Mouse (Mus musculus) forebrain, embryonic 13.5 days (tissue): Measurements from ENCODE around the gene Gsk3a. TPM values are rescaled to one million over a fixed set of nuclear protein-coding genes. Genes with fewer than 3 reads are reported as not detected.

Experiments used
- ATAC-seq: fragments of 200-750 bp; cut with Nextera tagmentation; 2 replicates; pipeline ENCODE4 v1.8.0; 2017
- H3K27ac ChIP-seq: fragments of 300-500 bp; sonication (generic); 2 replicates; pipeline ENCODE4 v1.5.1; 2015; ENCODE audit warnings: inconsistent platforms, mild to moderate bottlenecking, moderate library complexity
- H3K27me3 ChIP-seq: fragments of 300-500 bp; sonication (generic); 2 replicates; pipeline ENCODE4 v1.6.1; 2015; ENCODE audit warnings: mild to moderate bottlenecking, inconsistent platforms
- H3K36me3 ChIP-seq: fragments of 300-500 bp; sonication (generic); 2 replicates; pipeline ENCODE4 v1.6.1; 2015; ENCODE audit warnings: mild to moderate bottlenecking, inconsistent platforms; ENCODE audit not compliant: poor library complexity, severe bottlenecking
- H3K4me1 ChIP-seq: fragments of 300-500 bp; sonication (generic); 2 replicates; pipeline ENCODE4 v1.6.1; 2015; ENCODE audit warnings: inconsistent platforms
- H3K4me2 ChIP-seq: fragments of 300-500 bp; sonication (generic); 2 replicates; pipeline ENCODE4 v1.6.1; 2015; ENCODE audit warnings: inconsistent platforms, mild to moderate bottlenecking, moderate library complexity
- H3K4me3 ChIP-seq: fragments of 300-500 bp; sonication (generic); 2 replicates; pipeline ENCODE4 v1.5.1; 2015; ENCODE audit warnings: mild to moderate bottlenecking, inconsistent platforms
- H3K9ac ChIP-seq: fragments of 300-500 bp; sonication (generic); 2 replicates; pipeline ENCODE4 v1.6.1; 2015; ENCODE audit warnings: mild to moderate bottlenecking, inconsistent platforms
- H3K9me3 ChIP-seq: fragments of 300-500 bp; sonication (generic); replicated peaks from 2 replicates; pipeline ENCODE4 v1.6.1; 2016; ENCODE audit warnings: inconsistent platforms
- WGBS: fragments of 180-500 bp; shearing (Covaris S2); methylation state at CpG from one replicate; pipeline ENCODE4 v1.1.7; 2015; 5-methylcytosine and 5-hydroxymethylcytosine counted together
- polyA plus RNA-seq: library from polyadenylated mRNA; unstranded; fragments of >200 nt; fragmentation: Nextera tagmentation; extraction: Ambion mirVana; gene quantifications from 2 replicates; pipeline ENCODE4 v1.2.1, GENCODE M21; 2015

Gsk3a gene
- polyA plus RNA-seq, 1 experiment from 2014 or later = 11.2 TPM

DNA sequence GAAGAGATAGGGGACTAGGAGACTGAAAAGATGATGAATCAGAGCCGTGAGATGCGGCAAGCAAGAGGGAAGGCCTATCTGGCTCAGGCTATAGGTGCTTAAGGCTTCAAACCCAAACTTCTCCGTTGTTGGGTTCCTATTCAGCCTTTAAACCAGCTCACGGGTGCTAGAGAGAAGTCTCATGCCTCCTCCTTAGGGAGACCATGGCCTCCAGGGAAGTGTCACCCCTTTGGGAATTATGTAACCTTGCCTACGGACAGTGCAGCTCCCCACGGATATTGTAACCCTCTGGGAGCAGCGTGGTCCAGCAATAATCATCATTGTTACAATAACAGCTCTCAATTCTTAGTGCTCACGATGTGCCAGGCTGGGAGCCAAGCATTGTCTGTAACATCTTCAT, 14.2 kb upstream of the Gsk3a start:
- Histone ChIP-seq H3K4me2 (peak overlapping the region; percentile 96), H3K36me3 (no peaks in the 10 kb centered on the region), H3K9me3 (no peaks in the 10 kb centered on the region), H3K4me3 (peak overlapping the region; percentile 85), H3K27ac (peak overlapping the region; percentile 72), H3K9ac (peak overlapping the region; percentile 86; the same call in 1 of the 2 replicates), H3K27me3 (no peaks in the 10 kb centered on the region), H3K4me1 (peaks cover 38% of the 10 kb centered on the region)
- WGBS = 18% methylated on average over 8 of the region's 8 CpGs
- no peak for ATAC-seq

DNA sequence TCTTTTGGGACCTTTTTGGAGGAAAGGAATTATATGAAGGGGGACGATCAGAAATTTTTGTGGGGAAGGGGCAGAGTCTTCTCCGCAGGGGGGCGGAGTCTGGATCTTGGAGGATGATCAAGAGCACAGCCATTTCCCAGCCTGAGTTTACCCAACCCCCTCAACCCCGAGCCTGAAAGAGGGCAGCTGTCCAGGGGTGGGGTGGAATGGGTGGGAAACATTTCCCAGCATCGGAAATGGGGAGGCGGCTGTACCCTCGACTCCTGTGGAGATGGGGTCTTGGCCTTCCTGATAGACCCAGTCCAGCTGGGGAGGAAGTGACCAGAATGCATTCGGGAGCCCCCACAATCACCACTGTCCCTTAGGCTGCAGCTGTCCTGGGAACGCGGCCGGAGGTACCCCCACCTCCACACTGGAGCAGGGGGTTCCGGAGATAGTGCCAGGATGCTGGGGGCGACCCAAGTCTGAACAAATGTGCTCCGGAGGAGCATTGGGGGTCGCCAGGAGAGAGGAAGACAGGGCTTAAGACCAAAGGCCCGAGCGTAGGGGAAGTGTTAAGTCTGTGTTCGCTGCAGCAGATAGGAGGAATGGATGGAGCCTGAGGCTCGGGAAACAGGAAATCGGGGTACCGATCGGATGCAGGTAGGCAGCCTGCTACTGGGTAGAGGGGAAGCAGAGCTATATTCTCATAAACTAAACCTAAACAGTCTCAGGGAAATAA, 13.6 kb upstream of the Gsk3a start:
- Histone ChIP-seq H3K4me1 (peaks cover 44% of the 10 kb centered on the region), H3K36me3 (no peaks in the 10 kb centered on the region), H3K9ac (peak overlapping the region; percentile 86), H3K9me3 (no peaks in the 10 kb centered on the region), H3K27me3 (no peaks in the 10 kb centered on the region), H3K4me2 (peak overlapping the region; percentile 96), H3K4me3 (peak overlapping the region; percentile 85), H3K27ac (peak overlapping the region; percentile 72)
- 3% methylated on average over 22 of the region's 22 CpGs for WGBS
- ATAC-seq = no peak

DNA sequence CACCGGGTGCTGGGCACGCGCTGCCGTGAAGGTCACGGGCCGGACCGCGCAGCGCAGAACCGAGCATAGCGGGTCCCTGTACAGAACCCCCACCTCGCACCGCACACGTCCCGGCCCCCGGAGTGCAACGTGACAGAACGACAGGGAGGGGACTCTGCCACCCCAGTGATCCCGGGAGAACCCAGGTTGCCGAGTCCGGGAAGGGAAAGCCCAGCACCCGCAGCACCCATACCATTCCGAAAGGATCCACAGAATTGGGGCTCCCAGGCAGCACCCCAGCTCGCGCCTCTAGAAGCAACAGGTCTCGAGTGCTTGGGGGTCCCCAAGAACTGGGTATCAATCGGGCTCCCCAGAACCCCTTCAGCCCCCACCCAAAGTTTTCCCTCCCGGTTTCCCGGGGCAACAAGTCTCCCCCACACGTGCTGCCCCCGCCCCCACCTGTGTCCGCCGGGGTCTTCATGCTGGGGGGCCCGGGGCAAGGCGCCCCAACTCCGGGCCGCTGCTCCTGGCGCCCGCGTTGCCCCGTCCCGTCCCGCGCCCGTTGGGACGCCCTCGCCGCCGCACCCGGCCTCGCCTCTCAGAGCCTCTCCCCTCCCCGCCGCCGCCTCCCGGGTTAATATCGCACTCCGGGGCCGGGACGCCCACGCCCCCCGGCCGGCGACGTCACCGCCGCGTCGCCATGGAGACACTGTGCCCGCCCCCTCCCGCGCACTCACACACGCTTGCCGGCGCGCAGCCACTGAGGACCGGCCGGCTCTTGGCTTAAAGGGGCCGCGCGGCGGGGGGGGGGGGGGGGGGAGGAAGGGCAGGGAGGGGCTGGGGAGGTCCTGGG, 12.7 kb upstream of the Gsk3a start, which contains the start of gene Erf:
TSS of gene Erf (minus strand) at position 621 of the 832 bp plus-strand sequence.
- H3K27me3 ChIP-seq = no peaks in the 10 kb centered on the region
- 0 out of 2 replicates have a peak, but pooled peaks cover 2% of the 10 kb centered on the region for H3K36me3 ChIP-seq
- ATAC-seq = peak; percentile 83
- under 1% methylated on average over 64 of the region's 81 CpGs for WGBS
- H3K4me3 ChIP-seq = peak within 1 kb of the TSS; percentile 85
- H3K9me3 ChIP-seq = no peaks in the 10 kb centered on the region
- peak within 1 kb of the TSS; percentile 96 for H3K4me2 ChIP-seq
- peak within 1 kb of the TSS; percentile 86 for H3K9ac ChIP-seq
- peak within 1 kb of the TSS; percentile 95 for H3K27ac ChIP-seq
- H3K4me1 ChIP-seq = peaks cover 52% of the 10 kb centered on the region

GRCm38 (mm10) chr7:25249314-25250140, 11.9 kb upstream of the Gsk3a start:
- Histone ChIP-seq H3K9ac (peak overlapping the region; percentile 86), H3K4me1 (peaks cover 52% of the 10 kb centered on the region), H3K27me3 (no peaks in the 10 kb centered on the region), H3K27ac (peak overlapping the region; percentile 95), H3K9me3 (no peaks in the 10 kb centered on the region), H3K4me3 (peak overlapping the region; percentile 85), H3K4me2 (peak overlapping the region; percentile 96), H3K36me3 (peaks cover 10% of the 10 kb centered on the region)
- ATAC-seq = peak; percentile 31
- 1% methylated on average over 60 of the region's 73 CpGs for WGBS

- H3K9ac ChIP-seq = peak overlapping the region; percentile 86
- peaks cover 17% of the 10 kb centered on the region for H3K36me3 ChIP-seq
- H3K4me2 ChIP-seq = peak overlapping the region; percentile 96
- peaks cover 52% of the 10 kb centered on the region for H3K4me1 ChIP-seq
- no peak; the same call in 1 of the 2 replicates for ATAC-seq
- WGBS = under 1% methylated on average over 25 of the region's 25 CpGs
- no peaks in the 10 kb centered on the region for H3K27me3 ChIP-seq
- H3K9me3 ChIP-seq = no peaks in the 10 kb centered on the region
- peak overlapping the region; percentile 85 for H3K4me3 ChIP-seq
- H3K27ac ChIP-seq = peak overlapping the region; percentile 95
These were observed 11.2 kb upstream of the Gsk3a start for GRCm38 (mm10) chr7:25248846-25249313.

GRCm38 (mm10) chr7:25248018-25248647, 10.5 kb upstream of the Gsk3a start:
- H3K4me1 ChIP-seq = peaks cover 52% of the 10 kb centered on the region
- H3K9ac ChIP-seq = peak overlapping the region; percentile 86
- H3K36me3 ChIP-seq = peaks cover 22% of the 10 kb centered on the region
- H3K27me3 ChIP-seq = no peaks in the 10 kb centered on the region
- no peaks in the 10 kb centered on the region for H3K9me3 ChIP-seq
- 2% methylated on average over 18 of the region's 18 CpGs for WGBS
- peak; percentile 59 for ATAC-seq
- H3K4me3 ChIP-seq = peak overlapping the region; percentile 85
- H3K4me2 ChIP-seq = peak overlapping the region; percentile 96
- peak overlapping the region; percentile 95 for H3K27ac ChIP-seq

GRCm38 (mm10) chr7:25247498-25247897, 9.8 kb upstream of the Gsk3a start:
- peak overlapping the region; percentile 95 for H3K27ac ChIP-seq
- peaks cover 52% of the 10 kb centered on the region for H3K4me1 ChIP-seq
- H3K9me3 ChIP-seq = no peaks in the 10 kb centered on the region
- no peak for ATAC-seq
- 17% methylated on average over 3 of the region's 3 CpGs for WGBS
- H3K27me3 ChIP-seq = no peaks in the 10 kb centered on the region
- H3K36me3 ChIP-seq = peaks cover 27% of the 10 kb centered on the region
- H3K4me3 ChIP-seq = peak overlapping the region; percentile 85
- H3K4me2 ChIP-seq = peak overlapping the region; percentile 96
- peak overlapping the region; percentile 86 for H3K9ac ChIP-seq

DNA sequence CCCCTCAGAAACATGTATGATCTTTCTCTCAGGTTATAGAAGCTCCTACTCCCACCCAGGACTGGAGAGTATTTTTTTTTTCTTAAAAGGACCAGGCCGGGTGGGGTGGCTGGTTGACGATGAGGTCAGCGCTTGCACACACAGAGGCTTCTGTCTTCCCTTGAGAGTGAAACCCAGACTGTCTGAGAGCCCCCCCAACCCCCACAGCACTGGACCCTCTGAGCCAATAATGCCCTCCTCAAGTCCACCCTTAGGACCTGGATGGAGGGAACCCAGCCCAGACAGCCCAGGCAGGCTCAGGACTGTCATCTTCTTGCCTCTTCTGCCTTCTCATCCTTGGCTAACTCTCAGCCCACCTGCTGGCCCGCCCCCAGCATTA, 9.1 kb upstream of the Gsk3a start:
- peak overlapping the region; percentile 95 for H3K27ac ChIP-seq
- peak overlapping the region; percentile 96 for H3K4me2 ChIP-seq
- no peaks in the 10 kb centered on the region for H3K9me3 ChIP-seq
- H3K9ac ChIP-seq = peak overlapping the region; percentile 86
- H3K4me3 ChIP-seq = peak overlapping the region; percentile 85
- peaks cover 48% of the 10 kb centered on the region for H3K4me1 ChIP-seq
- 42% methylated on average over 4 of the region's 4 CpGs for WGBS
- ATAC-seq = no peak
- H3K36me3 ChIP-seq = peaks cover 27% of the 10 kb centered on the region
- H3K27me3 ChIP-seq = no peaks in the 10 kb centered on the region

- Histone ChIP-seq H3K4me1 (peaks cover 43% of the 10 kb centered on the region), H3K27ac (peak overlapping the region; percentile 95), H3K4me2 (peak overlapping the region; percentile 96), H3K9me3 (no peaks in the 10 kb centered on the region), H3K36me3 (peaks cover 27% of the 10 kb centered on the region), H3K4me3 (peak overlapping the region; percentile 85), H3K9ac (peak overlapping the region; percentile 86), H3K27me3 (no peaks in the 10 kb centered on the region)
- no peak for ATAC-seq
- WGBS = 61% methylated on average over 20 of the region's 20 CpGs
These were observed 8.6 kb upstream of the Gsk3a start for GRCm38 (mm10) chr7:25246079-25246758.

GRCm38 (mm10) chr7:25244562-25245369, 7.1 kb upstream of the Gsk3a start:
- ATAC-seq = no peak
- peaks cover 38% of the 10 kb centered on the region for H3K4me1 ChIP-seq
- no peaks in the 10 kb centered on the region for H3K27me3 ChIP-seq
- WGBS = 89% methylated on average over 30 of the region's 30 CpGs
- no peak overlapping the region for H3K4me3 ChIP-seq
- H3K36me3 ChIP-seq = peaks cover 27% of the 10 kb centered on the region
- no peaks in the 10 kb centered on the region for H3K9me3 ChIP-seq
- no peak overlapping the region for H3K4me2 ChIP-seq
- no peak overlapping the region for H3K27ac ChIP-seq
- H3K9ac ChIP-seq = no peak overlapping the region
